Mouse (Mus musculus) CH12F3 (cell line): Measurements from ENCODE around the gene Insl3.
"Not testable (repeated sequence)": the region's sequence is repeated elsewhere in the genome, so short reads cannot be mapped to it uniquely, and the experiment has no call there.

Experiments
- in situ Hi-C: fragments of 300-500 bp; cut with MboI; formaldehyde crosslinking; loops from 2 replicates; pipeline ENCODE4 v1.14.3; 2020; ENCODE audit warnings: low sequenced_read_pairs

Gene Insl3

GRCm38 (mm10) chr8:71703400-71703799, 14.4 kb downstream of the Insl3 start:
- in situ Hi-C loops: not testable (repeated sequence)

- in situ Hi-C loops: no loop called here
Measured at GRCm38 (mm10) chr8:71707874-71708273, 18.9 kb downstream of the Insl3 start.

- in situ Hi-C loops: no loop called here
Measured at GRCm38 (mm10) chr8:71709134-71709799, 20.3 kb downstream of the Insl3 start.

- in situ Hi-C loops: no loop called here
Measured at GRCm38 (mm10) chr8:71709800-71710446, 20.9 kb downstream of the Insl3 start.

GRCm38 (mm10) chr8:71711574-71711973, 22.6 kb downstream of the Insl3 start:
- in situ Hi-C loops: no loop called here

- in situ Hi-C loops: no loop called here
Measured at GRCm38 (mm10) chr8:71715531-71715930, 26.5 kb downstream of the Insl3 start.

GRCm38 (mm10) chr8:71716561-71717053, 27.6 kb downstream of the Insl3 start:
- in situ Hi-C loops: no loop called here

- in situ Hi-C loops: no loop called here
Measured at GRCm38 (mm10) chr8:71717096-71717495, 28.1 kb downstream of the Insl3 start.

- in situ Hi-C loops: no loop called here
Measured at GRCm38 (mm10) chr8:71718252-71718651, 29.2 kb downstream of the Insl3 start.

- in situ Hi-C loops: no loop called here
Measured at GRCm38 (mm10) chr8:71719218-71719617, 30.2 kb downstream of the Insl3 start.

- in situ Hi-C loops: no loop called here
Measured at GRCm38 (mm10) chr8:71719928-71720457, 31.0 kb downstream of the Insl3 start.

- in situ Hi-C loops: no loop called here
Measured at GRCm38 (mm10) chr8:71723047-71723551, 34.1 kb downstream of the Insl3 start.

- in situ Hi-C loops: no loop called here
Measured at GRCm38 (mm10) chr8:71724389-71724788, 35.4 kb downstream of the Insl3 start.

- in situ Hi-C loops: loop anchor here (25.0 kb wide), 1 partner anchor 588 kb away; no protein-coding TSS in a partner anchor
Measured at GRCm38 (mm10) chr8:71725122-71725924, 36.3 kb downstream of the Insl3 start, which contains the start of gene Fcho1. TSS of gene Fcho1 (minus strand) at chr8:71725716.

- in situ Hi-C loops: loop anchor here (25.0 kb wide), 1 partner anchor 591 kb away; no protein-coding TSS in a partner anchor
Measured at GRCm38 (mm10) chr8:71728240-71728785, 39.3 kb downstream of the Insl3 start.

GRCm38 (mm10) chr8:71728826-71729620, 40.0 kb downstream of the Insl3 start:
- in situ Hi-C loops: loop anchor here (25.0 kb wide), 1 partner anchor 592 kb away; no protein-coding TSS in a partner anchor

GRCm38 (mm10) chr8:71731652-71732230, 42.7 kb downstream of the Insl3 start:
- in situ Hi-C loops: loop anchor here (25.0 kb wide), 1 partner anchor 594 kb away; no protein-coding TSS in a partner anchor

- in situ Hi-C loops: loop anchor here (25.0 kb wide), 1 partner anchor 601 kb away; no protein-coding TSS in a partner anchor
Measured at GRCm38 (mm10) chr8:71738316-71738715, 49.3 kb downstream of the Insl3 start.
